Mouse (Mus musculus) brain, embryonic 14.5 days (tissue): ENCODE measurements around the gene Zfp282. TPM values are rescaled to one million over a fixed set of nuclear protein-coding genes. Genes with fewer than 3 reads are reported as not detected.
"Not testable (repeated sequence)": the region's sequence is repeated elsewhere in the genome, so short reads cannot be mapped to it uniquely, and the experiment has no call there.

Experiments
- DNase-seq: peaks from one replicate; pipeline ENCODE4 v3.0.0-alpha.2; 2011; ENCODE audit warnings: low read depth
- CTCF ChIP-seq: fragments of 200-500 bp; IDR thresholded peaks from 2 replicates; pipeline ENCODE4 v1.5.1; 2012; ENCODE audit warnings: inconsistent platforms, mild to moderate bottlenecking, moderate library complexity, borderline replicate concordance; ENCODE audit not compliant: insufficient read depth, insufficient read length; ENCODE audit errors: extremely low read depth
- POLR2A ChIP-seq: fragments of 200-500 bp; IDR thresholded peaks from 2 replicates; pipeline ENCODE4 v1.6.1; 2012; ENCODE audit warnings: mild to moderate bottlenecking, inconsistent platforms, borderline replicate concordance; ENCODE audit not compliant: poor library complexity, insufficient read depth, insufficient read length, severe bottlenecking; ENCODE audit errors: extremely low read depth
- polyA plus RNA-seq: library from polyadenylated mRNA; depleted of rRNA; stranded (reverse); fragments of >200 nt; gene quantifications from 2 replicates; pipeline ENCODE4 v1.2.3, GENCODE M21; 2012; rRNA removed

Zfp282 gene
- polyA plus RNA-seq = 26.1 and 29.8 TPM in 2 replicates

DNA sequence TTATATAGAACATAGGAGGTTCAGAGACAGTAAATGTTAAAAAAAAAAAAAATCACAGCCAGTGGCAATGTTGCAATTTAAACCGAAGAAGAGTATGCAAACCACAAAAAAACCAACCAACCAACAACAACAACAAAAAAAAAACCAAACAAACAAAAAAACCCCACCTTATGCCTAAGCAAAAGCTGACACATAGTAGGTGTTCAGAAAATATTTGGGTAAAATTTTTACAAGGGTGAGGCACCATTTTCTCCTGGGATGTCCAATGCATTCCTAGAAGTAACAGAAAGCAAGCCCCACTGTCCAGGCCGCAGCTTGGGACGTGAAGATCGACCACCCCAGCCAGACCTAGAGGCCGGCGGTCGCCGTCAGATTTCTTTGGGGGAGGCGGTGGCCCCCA lies at the start of gene Zfp282:
TSS of gene Zfp282 (plus strand) at position 147 of the 400 bp plus-strand sequence.
- TF ChIP-seq CTCF = no peak
- TF ChIP-seq POLR2A = no peak
- DNase-seq = no peak

DNA sequence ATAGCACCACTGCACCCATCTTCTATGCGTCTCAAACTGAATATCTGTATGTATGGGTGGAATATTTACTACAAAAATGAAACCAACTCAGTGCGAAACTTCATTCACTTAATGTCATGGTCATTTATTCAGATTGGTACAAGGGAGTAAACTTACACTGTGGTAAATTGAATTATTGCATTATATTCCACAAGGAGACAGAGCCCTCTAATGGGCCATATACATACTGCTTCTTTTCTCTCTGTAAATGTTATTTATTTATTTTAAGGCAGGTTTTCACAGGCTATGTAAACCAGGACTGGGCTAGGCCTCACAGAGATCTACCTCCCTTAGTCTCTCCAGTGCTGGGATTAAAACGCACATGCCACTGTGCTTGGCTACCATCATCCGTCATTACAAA lies 49.5 kb upstream of the Zfp282 start:
- DNase-seq = no peak
- TF ChIP-seq POLR2A = no peak
- no peak for TF ChIP-seq CTCF

DNA sequence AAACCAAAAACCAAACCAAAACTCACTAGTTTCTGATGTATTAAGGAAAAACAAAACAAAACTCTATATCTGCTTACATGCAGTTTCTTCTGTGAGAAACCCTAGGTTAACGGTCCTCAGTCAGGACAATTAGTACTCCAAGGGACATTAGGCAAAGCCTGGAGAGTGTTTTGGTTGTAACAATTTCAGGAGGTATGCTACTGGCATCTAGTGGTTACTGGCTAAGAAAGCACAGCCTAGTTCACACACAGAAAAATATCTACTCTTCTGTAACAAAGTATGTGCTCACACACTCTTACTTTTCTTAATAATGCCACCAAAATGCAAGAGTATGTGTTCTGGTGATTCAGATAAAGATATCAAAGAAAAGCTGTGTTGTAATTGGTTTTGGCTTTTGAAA lies 48.1 kb upstream of the Zfp282 start:
- peak; percentile 69 for DNase-seq
- TF ChIP-seq POLR2A (no peak), CTCF (peak; percentile 29; the same call in 1 of the 2 replicates)

DNA sequence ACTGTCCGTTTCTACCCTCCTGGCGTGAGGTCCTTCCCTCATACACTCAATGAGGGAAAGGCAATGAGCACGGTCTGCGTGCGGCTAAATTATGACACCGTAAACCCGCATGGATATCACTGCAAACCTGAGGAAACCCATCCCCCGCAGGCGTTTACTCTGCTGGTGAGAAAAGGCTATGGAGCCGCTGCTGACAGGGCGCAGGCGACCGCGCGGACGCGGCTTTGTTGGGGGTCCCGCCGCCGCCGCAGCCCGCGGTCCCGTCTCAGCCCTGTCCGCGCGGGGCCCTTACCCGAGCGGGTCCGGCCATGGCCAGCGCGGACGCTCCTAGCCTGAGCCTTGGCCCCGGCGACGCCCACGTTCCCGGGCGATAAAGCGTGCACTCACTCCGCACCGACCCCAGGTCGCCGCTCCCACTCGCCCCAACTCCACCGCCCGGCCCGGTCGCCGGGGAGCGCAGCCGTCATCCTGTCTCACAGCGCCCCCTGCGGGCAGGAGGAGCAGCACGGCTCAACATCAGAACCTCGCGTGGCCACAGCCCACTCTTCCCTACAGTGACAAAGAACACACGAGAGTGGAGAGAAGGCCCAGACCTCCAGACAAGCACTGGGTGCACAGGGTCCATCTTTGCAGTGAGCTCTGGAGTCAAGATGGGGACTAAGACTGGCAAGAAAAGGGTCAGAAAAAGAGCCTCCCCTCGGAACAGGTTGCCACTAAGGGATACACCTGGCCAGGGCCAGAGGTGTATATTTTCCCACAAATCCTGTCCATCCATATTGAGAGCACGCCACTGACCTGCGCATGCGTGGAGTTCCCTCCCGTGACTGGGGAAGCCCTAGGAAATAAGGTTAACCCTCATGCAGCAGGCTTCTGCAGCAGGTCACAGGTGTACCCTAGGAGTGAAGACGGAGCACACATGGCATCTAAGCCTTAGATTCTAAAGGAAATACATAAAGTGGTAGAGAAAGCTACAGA lies 46.6 kb upstream of the Zfp282 start, which contains the start of gene Zfp786:
TSS of gene Zfp786 (minus strand) at position 764 of the 975 bp plus-strand sequence.
- DNase-seq = peak; percentile 95
- TF ChIP-seq CTCF = peak; percentile 95
- TF ChIP-seq POLR2A = peak; percentile 83

DNA sequence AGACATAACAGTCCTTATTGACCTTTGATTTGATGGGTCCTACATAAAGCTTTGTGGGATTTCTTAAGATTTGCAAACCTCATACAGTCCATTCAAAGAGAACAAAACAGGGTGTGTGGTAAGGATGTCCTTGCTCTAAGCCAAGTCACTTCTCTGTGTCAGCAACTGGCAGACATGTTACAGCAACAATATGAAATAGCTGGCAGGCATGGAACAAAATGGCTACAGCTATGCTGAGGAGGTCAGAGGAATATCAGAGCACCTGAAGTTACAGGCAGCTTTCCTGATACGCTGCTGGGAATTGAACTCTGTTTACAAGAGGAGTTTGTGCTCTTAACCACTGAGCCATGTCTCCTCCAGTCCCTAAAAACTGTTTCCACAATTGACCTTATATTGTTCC lies 44.8 kb upstream of the Zfp282 start:
- no peak for TF ChIP-seq POLR2A
- TF ChIP-seq CTCF = no peak
- no peak for DNase-seq

DNA sequence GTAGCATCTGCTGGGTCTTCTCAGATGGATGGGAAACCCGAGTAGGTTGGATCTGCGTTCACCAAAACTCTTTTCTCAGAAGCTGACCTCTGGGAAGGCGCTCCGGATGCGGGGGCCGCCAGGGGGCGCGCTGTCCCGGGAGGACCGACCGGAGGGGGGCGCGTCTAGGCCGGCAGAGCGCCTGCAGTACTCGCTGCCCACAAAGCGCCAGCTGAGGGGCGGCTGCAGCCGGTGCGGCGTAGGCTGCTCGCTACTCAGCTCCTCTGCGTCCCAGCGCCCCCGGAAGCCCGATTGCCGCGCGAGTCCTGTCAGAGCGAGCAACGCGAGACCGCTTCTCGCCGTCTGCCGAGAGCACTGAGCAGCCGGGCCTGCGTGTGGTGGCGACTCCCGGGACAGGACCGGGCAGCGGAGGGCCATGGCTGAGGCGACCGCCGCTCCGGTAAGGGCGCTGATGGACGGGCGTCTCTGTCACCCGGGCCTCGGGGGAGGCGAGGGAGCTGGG lies 41.5 kb upstream of the Zfp282 start, which contains the start of gene Zfp398:
TSS of gene Zfp398 (plus strand) at position 180 of the 502 bp plus-strand sequence.
- peak; percentile 98 for DNase-seq
- peak; percentile 83 for TF ChIP-seq POLR2A
- TF ChIP-seq CTCF = peak; percentile 93

DNA sequence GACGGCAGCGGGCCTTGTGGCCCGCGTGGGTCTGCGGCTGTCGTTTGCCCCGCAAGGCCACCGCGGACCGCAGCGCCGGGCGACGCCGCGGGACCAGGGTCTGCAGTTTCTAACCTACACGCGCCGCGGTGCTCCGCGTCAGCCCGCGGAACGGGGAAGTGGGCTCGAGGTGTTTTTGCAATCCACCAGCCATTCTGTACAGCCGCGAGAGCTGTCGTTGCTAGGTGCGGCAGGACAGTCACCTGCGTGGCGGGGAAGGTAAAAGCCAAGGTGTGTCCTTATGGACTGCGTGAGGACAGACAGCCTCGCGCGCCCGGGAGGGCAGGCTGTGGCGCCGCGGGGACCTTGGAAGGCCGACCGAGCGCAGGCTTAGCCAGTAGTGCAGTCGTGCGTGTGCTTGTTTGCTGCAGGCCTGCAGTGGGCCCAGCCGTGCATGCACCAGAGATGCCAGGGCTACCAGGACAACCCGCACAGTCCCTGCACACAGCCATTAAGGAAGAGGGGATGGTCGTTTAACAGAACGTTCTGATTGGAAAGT lies 41.0 kb upstream of the Zfp282 start:
- peak; percentile 87 for DNase-seq
- no peak for TF ChIP-seq CTCF
- TF ChIP-seq POLR2A = no peak

DNA sequence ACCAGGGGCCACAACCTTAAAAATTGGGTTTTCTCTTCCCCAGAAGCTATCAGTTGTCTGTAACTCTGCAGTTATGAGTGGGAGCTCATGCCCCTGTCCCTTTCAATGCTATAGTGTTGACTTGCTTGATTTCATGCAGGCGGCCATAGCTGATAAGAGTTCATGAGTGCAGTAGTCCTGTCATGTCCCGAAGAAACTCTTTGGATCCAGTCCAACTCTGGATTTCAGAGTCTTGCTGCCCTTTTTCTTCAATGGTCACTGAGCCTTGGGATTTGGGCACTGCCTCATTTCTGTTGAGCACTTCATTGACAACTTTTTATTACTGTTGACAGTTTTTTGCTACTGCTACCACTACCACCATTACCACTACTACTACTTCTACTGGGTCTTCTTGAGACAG lies 39.4 kb upstream of the Zfp282 start:
- TF ChIP-seq POLR2A = no peak
- TF ChIP-seq CTCF = no peak
- no peak for DNase-seq

DNA sequence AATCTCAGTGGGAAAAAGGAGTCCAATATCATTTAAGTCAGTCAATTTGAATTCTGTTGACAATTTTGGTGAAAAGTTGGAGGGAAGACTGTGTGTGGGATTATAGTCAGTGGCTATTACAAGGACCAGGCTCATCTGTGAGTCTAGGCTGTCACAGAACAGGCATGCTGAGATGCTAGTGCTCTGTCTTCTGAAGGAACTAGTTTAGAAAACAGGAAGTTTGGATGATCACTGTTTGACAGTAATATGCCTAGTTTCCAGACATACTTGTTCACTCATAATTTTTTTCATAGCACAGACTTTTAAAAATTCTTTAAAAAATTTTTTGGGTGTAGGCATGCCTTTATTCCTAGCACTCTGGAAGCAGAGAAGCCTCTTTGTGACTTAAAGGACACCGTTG lies 35.9 kb upstream of the Zfp282 start:
- no peak for DNase-seq
- TF ChIP-seq POLR2A (no peak), CTCF (no peak)

DNA sequence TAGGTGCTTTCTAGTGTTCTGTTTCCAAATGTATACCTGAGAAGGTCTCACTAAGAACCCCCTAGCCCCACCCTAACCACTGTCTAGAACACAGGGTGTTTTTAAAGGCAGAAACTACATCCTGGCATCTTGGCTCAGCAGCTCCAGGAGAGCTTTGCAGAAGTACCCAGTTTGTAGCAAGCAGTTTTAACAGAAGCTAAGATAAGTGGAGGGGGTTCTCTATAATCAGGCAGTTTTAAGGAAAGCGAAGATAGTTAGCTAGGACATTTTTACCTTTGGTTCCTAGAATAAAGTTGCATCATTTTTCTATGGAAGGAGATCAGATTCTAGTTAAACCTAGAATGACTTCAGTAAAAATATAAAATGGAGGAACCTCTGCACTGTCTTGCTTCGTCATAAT lies 35.2 kb upstream of the Zfp282 start:
- TF ChIP-seq CTCF = no peak
- no peak for TF ChIP-seq POLR2A
- DNase-seq = no peak

DNA sequence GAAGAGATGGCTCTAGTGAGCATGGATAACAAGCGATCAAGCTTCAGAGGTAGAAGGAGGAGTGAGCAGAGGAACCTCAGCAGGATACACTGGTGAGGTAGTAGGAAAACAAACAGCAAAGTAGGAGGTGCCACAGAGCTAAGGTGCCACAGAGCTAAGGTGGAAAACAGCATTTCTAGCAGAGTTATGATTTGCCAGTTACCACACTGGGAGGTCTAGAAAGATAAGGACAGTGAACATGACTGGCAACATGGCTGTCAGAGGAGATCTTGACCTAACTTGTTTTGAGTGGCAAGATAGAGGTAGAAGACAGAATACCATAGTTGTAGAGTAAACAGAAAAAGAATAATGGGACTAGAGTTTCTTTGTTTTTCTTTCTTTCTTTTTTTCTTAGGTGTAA lies 34.7 kb upstream of the Zfp282 start:
- no peak for DNase-seq
- TF ChIP-seq POLR2A (no peak), CTCF (no peak)

DNA sequence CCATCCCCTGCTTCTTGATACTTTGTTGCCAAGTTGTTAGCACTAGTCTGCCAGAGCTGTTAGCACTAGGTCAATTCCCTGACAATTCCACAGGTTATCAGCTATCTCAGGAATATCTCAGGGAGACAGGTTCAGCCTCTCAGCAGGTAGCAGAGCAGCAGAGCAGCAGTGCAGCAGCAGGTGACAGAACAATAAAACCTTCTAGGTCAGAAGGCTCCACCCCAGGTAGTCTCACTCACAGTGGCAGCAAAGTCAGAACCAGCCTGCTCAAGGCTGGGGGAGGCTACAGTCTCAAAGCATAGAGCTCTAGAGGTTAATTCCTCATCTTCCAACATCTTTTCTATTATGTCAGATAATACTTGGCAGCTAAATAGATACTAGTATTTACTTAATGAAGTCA lies 31.2 kb upstream of the Zfp282 start:
- no peak for DNase-seq
- TF ChIP-seq CTCF (no peak), POLR2A (no peak)

DNA sequence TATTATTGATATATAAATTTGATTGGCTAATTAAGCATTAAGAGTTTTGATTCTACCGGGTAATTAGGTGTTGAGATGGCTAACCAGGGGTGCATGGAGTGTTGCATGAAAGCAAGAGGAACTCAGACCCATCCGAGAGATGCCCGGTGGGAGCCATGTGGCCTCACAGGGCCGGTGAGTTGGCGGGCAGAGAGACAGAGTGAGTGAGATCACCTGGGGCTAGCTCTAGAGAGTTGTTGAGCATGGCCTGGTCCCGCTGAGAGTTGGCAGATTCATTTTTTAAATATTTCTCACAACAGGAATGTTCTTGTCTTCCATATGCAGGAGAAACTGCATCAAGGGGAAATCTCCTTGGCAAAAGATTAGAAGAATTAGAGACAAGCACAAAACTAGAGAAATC lies 19.8 kb upstream of the Zfp282 start:
- TF ChIP-seq POLR2A = no peak
- no peak for TF ChIP-seq CTCF

DNA sequence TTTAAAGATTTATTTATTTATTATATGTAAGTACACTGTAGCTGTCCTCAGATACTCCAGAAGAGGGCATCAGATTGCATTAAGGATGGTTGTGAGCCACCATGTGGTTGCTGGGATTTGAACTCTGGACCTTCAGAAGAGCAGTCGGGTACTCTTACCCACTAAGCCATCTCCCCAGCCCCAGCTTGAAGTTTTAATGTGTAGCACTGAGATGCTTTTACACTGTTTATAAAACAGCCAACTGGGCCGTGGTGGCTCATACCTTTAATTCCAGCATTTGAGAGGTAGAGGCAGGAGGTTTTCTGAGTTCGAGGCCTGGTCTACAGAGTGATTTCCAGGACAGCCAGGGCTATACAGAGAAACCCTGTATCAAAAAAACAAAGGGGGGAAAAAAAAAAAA lies 19.3 kb upstream of the Zfp282 start:
- not testable (repeated sequence) for DNase-seq

More for the DNA sequence above, 19.8 kb upstream of the Zfp282 start:
- DNase-seq = no peak
